18 mouse cellular contexts compared by ENCODE assay signal in the genomic region with DNA sequence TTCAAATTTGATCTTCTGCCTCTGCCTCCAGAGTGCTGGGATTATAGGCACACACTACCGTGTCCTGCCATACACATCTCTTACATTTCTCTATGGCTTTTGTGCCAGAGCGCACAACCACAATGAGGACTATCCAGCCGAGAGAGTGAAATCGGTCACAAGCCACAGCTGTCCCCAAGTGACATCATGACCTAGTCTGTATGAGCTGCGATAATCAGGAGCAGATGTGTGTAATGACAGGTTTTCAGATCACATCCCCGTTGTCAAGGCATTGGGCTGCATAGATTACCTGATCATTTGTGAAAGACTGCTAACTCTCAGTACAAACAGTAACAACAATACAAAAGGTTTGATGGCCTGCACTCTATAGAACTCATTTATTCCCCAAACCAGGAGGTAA. TPM values are rescaled to one million over a fixed set of nuclear protein-coding genes. Genes with fewer than 3 reads are reported as not detected.
DNase-seq lines count a peak whose midpoint lies in the region; ATAC-seq lines count a peak whose summit lies in the region.
"Had no signal": no experiment of that assay in that cellular context is flagged by ENCODE, and none has a peak within 500 bp of the region (broad histone marks: within the 10 kb centered on the region; RNA-seq: fewer than 3 reads in every experiment).

No protein-coding gene starts in this region.

- no peaks in the 10 kb centered on the region for H3K9me3 ChIP-seq in hindbrain, embryonic 10.5 days
- H3K9me3 ChIP-seq in hindbrain, embryonic 14.5 days (ENCODE audit: control insufficient read depth, low read length): no peaks in the 10 kb centered on the region
- H3K9me3 ChIP-seq in midbrain, embryonic 11.5 days (ENCODE audit: control insufficient read depth, low read length): no peaks in the 10 kb centered on the region
- no peaks in the 10 kb centered on the region for H3K9me3 ChIP-seq in midbrain, embryonic 14.5 days (ENCODE audit: control insufficient read depth, low read length)
- no peaks in the 10 kb centered on the region for H3K9me3 ChIP-seq in embryonic facial prominence, embryonic 14.5 days (ENCODE audit: control insufficient read depth, low read length)
- H3K9me3 ChIP-seq: forebrain, embryonic 13.5 days; megakaryocyte, embryonic 14.5 days had no signal

- H3K27ac ChIP-seq in hindbrain, embryonic 10.5 days: peak overlapping the region; percentile 57
- H3K27ac ChIP-seq in hindbrain, embryonic 14.5 days: no peak overlapping the region
- no peak overlapping the region for H3K27ac ChIP-seq in midbrain, embryonic 11.5 days (ENCODE audit: low read depth, low read length)
- H3K27ac ChIP-seq in midbrain, embryonic 14.5 days (replicated peaks; ENCODE audit: low read depth, low read length): no peak overlapping the region
- H3K27ac ChIP-seq in embryonic facial prominence, embryonic 14.5 days (replicated peaks; ENCODE audit: low read depth, low read length): peak overlapping the region; percentile 12; the same call in 1 of the 2 replicates

- DNase-seq in hindbrain, embryonic 10.5 days (ENCODE audit: low spot score): no peak
- DNase-seq in hindbrain, embryonic 14.5 days (ENCODE audit: low spot score): no peak
- DNase-seq in midbrain, embryonic 11.5 days (ENCODE audit: low spot score, missing footprints): peak; percentile 71
- no peak for DNase-seq in midbrain, embryonic 14.5 days
- DNase-seq in embryonic facial prominence, embryonic 14.5 days (ENCODE audit: low spot score): peak; percentile 62
- peak; percentile 66 for DNase-seq in retina, embryonic 14.5 days (ENCODE audit: low spot score)
- no peak for DNase-seq in gastrocnemius, adult 18-20 months (ENCODE audit: low spot score)
- no peak for DNase-seq in adrenal gland, adult 8-10 months
- DNase-seq: B cell, adult 2 months; cerebellum, adult 2 months; gastrocnemius, postnatal 36 days; heart, postnatal 10 days; kidney, adult 8-10 months; kidney, postnatal 25 days; lung, adult 18-20 months; thymus, postnatal 36 days had no signal

- H3K9ac ChIP-seq in hindbrain, embryonic 14.5 days: no peak overlapping the region
- no peak overlapping the region for H3K9ac ChIP-seq in midbrain, embryonic 11.5 days (ENCODE audit: low read length)
- H3K9ac ChIP-seq in midbrain, embryonic 14.5 days (replicated peaks; ENCODE audit: low read length): no peak overlapping the region
- no peak overlapping the region for H3K9ac ChIP-seq in embryonic facial prominence, embryonic 14.5 days (ENCODE audit: low read depth, low read length)
- H3K9ac ChIP-seq: forebrain, embryonic 13.5 days had no signal

- H3K36me3 ChIP-seq in hindbrain, embryonic 10.5 days: no peaks in the 10 kb centered on the region
- H3K36me3 ChIP-seq in hindbrain, embryonic 14.5 days (replicated peaks; ENCODE audit: control insufficient read depth, insufficient read depth): peaks cover 5% of the 10 kb centered on the region; the same call in 1 of the 2 replicates
- no peaks in the 10 kb centered on the region for H3K36me3 ChIP-seq in midbrain, embryonic 11.5 days (ENCODE audit: control insufficient read depth, insufficient read depth, low read length)
- 0 out of 2 replicates have a peak, but pooled peaks cover under 1% of the 10 kb centered on the region for H3K36me3 ChIP-seq in midbrain, embryonic 14.5 days (ENCODE audit: control insufficient read depth, insufficient read depth, low read length)
- H3K36me3 ChIP-seq in embryonic facial prominence, embryonic 14.5 days (ENCODE audit: control insufficient read depth, insufficient read depth, low read length): no peaks in the 10 kb centered on the region

- no peak overlapping the region for H3K4me3 ChIP-seq in hindbrain, embryonic 10.5 days
- no peak overlapping the region for H3K4me3 ChIP-seq in hindbrain, embryonic 14.5 days (replicated peaks; ENCODE audit: low read length)
- H3K4me3 ChIP-seq in midbrain, embryonic 11.5 days (ENCODE audit: low read depth, low read length): no peak overlapping the region
- H3K4me3 ChIP-seq in midbrain, embryonic 14.5 days (replicated peaks; ENCODE audit: low read depth, low read length): no peak overlapping the region
- H3K4me3 ChIP-seq in embryonic facial prominence, embryonic 14.5 days (ENCODE audit: low read depth, low read length): no peak overlapping the region
- H3K4me3 ChIP-seq: forebrain, embryonic 13.5 days; megakaryocyte, embryonic 14.5 days had no signal

- 59% methylated on average over 6 of the region's 6 CpGs for WGBS in hindbrain, embryonic 10.5 days
- WGBS in hindbrain, embryonic 14.5 days: 56% methylated on average over 6 of the region's 6 CpGs
- 65% methylated on average over 6 of the region's 6 CpGs for WGBS in midbrain, embryonic 11.5 days
- WGBS in midbrain, embryonic 14.5 days: 63% methylated on average over 6 of the region's 6 CpGs
- WGBS in embryonic facial prominence, embryonic 14.5 days: 39% methylated on average over 6 of the region's 6 CpGs

- H3K4me2 ChIP-seq in hindbrain, embryonic 14.5 days (replicated peaks): no peak overlapping the region
- H3K4me2 ChIP-seq in midbrain, embryonic 11.5 days: no peak overlapping the region
- no peak overlapping the region for H3K4me2 ChIP-seq in midbrain, embryonic 14.5 days (ENCODE audit: low read length)
- H3K4me2 ChIP-seq in embryonic facial prominence, embryonic 14.5 days (ENCODE audit: low read depth, low read length): no peak overlapping the region
- H3K4me2 ChIP-seq: forebrain, embryonic 13.5 days had no signal

- peaks cover 45% of the 10 kb centered on the region for H3K4me1 ChIP-seq in hindbrain, embryonic 10.5 days (replicated peaks)
- H3K4me1 ChIP-seq in hindbrain, embryonic 14.5 days (replicated peaks; ENCODE audit: control insufficient read depth, insufficient read depth, low read length): 0 out of 2 replicates have a peak, but pooled peaks cover 2% of the 10 kb centered on the region
- no peaks in the 10 kb centered on the region for H3K4me1 ChIP-seq in midbrain, embryonic 11.5 days (ENCODE audit: control insufficient read depth, insufficient read depth, low read length)
- no peaks in the 10 kb centered on the region for H3K4me1 ChIP-seq in midbrain, embryonic 14.5 days (ENCODE audit: control insufficient read depth, insufficient read depth, low read length)
- H3K4me1 ChIP-seq in embryonic facial prominence, embryonic 14.5 days (ENCODE audit: control insufficient read depth, insufficient read depth, low read length): peaks cover 46% of the 10 kb centered on the region

- ATAC-seq in hindbrain, embryonic 14.5 days (ENCODE audit: low FRiP score): no peak
- ATAC-seq in midbrain, embryonic 11.5 days (ENCODE audit: low FRiP score): no peak
- ATAC-seq in midbrain, embryonic 14.5 days (ENCODE audit: low FRiP score, low TSS enrichment): no peak
- ATAC-seq in embryonic facial prominence, embryonic 14.5 days (ENCODE audit: low read depth): no peak
- ATAC-seq: forebrain, embryonic 13.5 days had no signal

- no peaks in the 10 kb centered on the region for H3K27me3 ChIP-seq in hindbrain, embryonic 10.5 days (ENCODE audit: insufficient read depth, poor library complexity, severe bottlenecking)
- no peaks in the 10 kb centered on the region for H3K27me3 ChIP-seq in hindbrain, embryonic 14.5 days (ENCODE audit: control insufficient read depth, insufficient read depth, low read length)
- H3K27me3 ChIP-seq in midbrain, embryonic 11.5 days (ENCODE audit: control insufficient read depth, insufficient read depth, low read length): no peaks in the 10 kb centered on the region
- H3K27me3 ChIP-seq in midbrain, embryonic 14.5 days (ENCODE audit: control insufficient read depth, insufficient read depth, low read length): no peaks in the 10 kb centered on the region
- H3K27me3 ChIP-seq in embryonic facial prominence, embryonic 14.5 days (replicated peaks; ENCODE audit: control insufficient read depth, insufficient read depth, low read length): no peaks in the 10 kb centered on the region
- H3K27me3 ChIP-seq: forebrain, embryonic 13.5 days had no signal

RNA-seq across cellular contexts. Expression of a gene that starts 28.4 kb away (rescaled TPM):
- polyA plus RNA-seq in hindbrain, embryonic 10.5 days (2016; fragmentation: Nextera tagmentation; extraction: Ambion mirVana): 115 and 118 TPM in 2 replicates
- polyA plus RNA-seq in hindbrain, embryonic 14.5 days (2014; fragmentation: Nextera tagmentation; extraction: Ambion mirVana): 69.0 and 76.0 TPM in 2 replicates
- 101 and 110 TPM in 2 replicates for polyA plus RNA-seq in midbrain, embryonic 11.5 days (2014; fragmentation: Nextera tagmentation; extraction: Ambion mirVana)
- polyA plus RNA-seq in midbrain, embryonic 14.5 days (2014; fragmentation: Nextera tagmentation; extraction: Ambion mirVana): 74.1 and 85.6 TPM in 2 replicates
- polyA plus RNA-seq in embryonic facial prominence, embryonic 14.5 days (2014; fragmentation: Nextera tagmentation; extraction: Ambion mirVana): 66.1 and 68.5 TPM in 2 replicates
- total RNA-seq in gastrocnemius, adult 18-20 months (2021): 1 to 10 TPM; 5.2 to 6.6 TPM
- 10 to 100 TPM; 57.4 to 70.1 (median 60.8) TPM for total RNA-seq in adrenal gland, adult 8-10 months (2022)

RNA-seq across cellular contexts. Expression of a gene that starts 55.6 kb away (rescaled TPM):
- 9.3 and 10.1 TPM in 2 replicates for polyA plus RNA-seq in hindbrain, embryonic 10.5 days (2016; fragmentation: Nextera tagmentation; extraction: Ambion mirVana)
- polyA plus RNA-seq in hindbrain, embryonic 14.5 days (2014; fragmentation: Nextera tagmentation; extraction: Ambion mirVana): 15.1 and 15.6 TPM in 2 replicates
- polyA plus RNA-seq in midbrain, embryonic 11.5 days (2014; fragmentation: Nextera tagmentation; extraction: Ambion mirVana): 12.7 and 13.6 TPM in 2 replicates
- polyA plus RNA-seq in midbrain, embryonic 14.5 days (2014; fragmentation: Nextera tagmentation; extraction: Ambion mirVana): 14.3 and 15.4 TPM in 2 replicates
- 34.1 and 34.9 TPM in 2 replicates for polyA plus RNA-seq in embryonic facial prominence, embryonic 14.5 days (2014; fragmentation: Nextera tagmentation; extraction: Ambion mirVana)
- 10 to 100 TPM; 28.3 to 31.3 TPM for total RNA-seq in gastrocnemius, adult 18-20 months (2021)
- 10 to 100 TPM; 64.1 to 85.4 (median 69.1) TPM for total RNA-seq in adrenal gland, adult 8-10 months (2022)

Comparison
In these comparisons a context has a peak if more than half of its experiments do, and no peak if none do; other contexts are left out.
1. DNase-seq: peak in midbrain, embryonic 11.5 days (single experiment), embryonic facial prominence, embryonic 14.5 days (single experiment) and retina, embryonic 14.5 days (single experiment); none in hindbrain, embryonic 10.5 days (single experiment), hindbrain, embryonic 14.5 days (single experiment), midbrain, embryonic 14.5 days (single experiment), gastrocnemius, adult 18-20 months (single experiment) and adrenal gland, adult 8-10 months (single experiment).
2. H3K27ac ChIP-seq: peak in hindbrain, embryonic 10.5 days (single experiment) and embryonic facial prominence, embryonic 14.5 days (single experiment); none in hindbrain, embryonic 14.5 days (single experiment), midbrain, embryonic 11.5 days (single experiment) and midbrain, embryonic 14.5 days (single experiment).